Mouse (Mus musculus) lung, adult 2 months (tissue): ENCODE measurements around the gene Nckap1l.

Source experiments
- CTCF ChIP-seq: fragments of 200-500 bp; IDR thresholded peaks from 2 replicates; pipeline ENCODE4 v1.5.1; 2011; ENCODE audit warnings: mild to moderate bottlenecking, low read length, control low read depth; ENCODE audit not compliant: insufficient read depth
- POLR2A ChIP-seq: fragments of 200-500 bp; IDR thresholded peaks from 2 replicates; pipeline ENCODE4 v1.6.1; 2011; ENCODE audit warnings: low read depth, mild to moderate bottlenecking, control low read depth, low read length, borderline replicate concordance; ENCODE audit errors: extremely low read depth

- TF ChIP-seq CTCF (no peak), POLR2A (no peak)
These were observed 69.0 kb downstream of the Nckap1l start for GRCm38 (mm10) chr15:103522458-103523099.
